Mouse (Mus musculus) urinary bladder, adult 18-20 months (tissue): ENCODE results near the gene Dcaf8.
A peak's percentile ranks its signal among the peaks of the same experiment; 100 is the strongest.

ENCODE experiments used
- DNase-seq, 2 experiments: peaks; one replicate each; pipeline ENCODE4 v3.0.0; 2022; ENCODE audit warnings: low spot score in 2 of 2, mixed read lengths in 2 of 2

Dcaf8 gene

GRCm38 (mm10) chr1:172147835-172148278, at the start of gene Dcaf8:
Gene Dcaf8, plus strand, starts transcription at chr1:172148084.
- peak; percentile 90 to 97 for DNase-seq

DNA sequence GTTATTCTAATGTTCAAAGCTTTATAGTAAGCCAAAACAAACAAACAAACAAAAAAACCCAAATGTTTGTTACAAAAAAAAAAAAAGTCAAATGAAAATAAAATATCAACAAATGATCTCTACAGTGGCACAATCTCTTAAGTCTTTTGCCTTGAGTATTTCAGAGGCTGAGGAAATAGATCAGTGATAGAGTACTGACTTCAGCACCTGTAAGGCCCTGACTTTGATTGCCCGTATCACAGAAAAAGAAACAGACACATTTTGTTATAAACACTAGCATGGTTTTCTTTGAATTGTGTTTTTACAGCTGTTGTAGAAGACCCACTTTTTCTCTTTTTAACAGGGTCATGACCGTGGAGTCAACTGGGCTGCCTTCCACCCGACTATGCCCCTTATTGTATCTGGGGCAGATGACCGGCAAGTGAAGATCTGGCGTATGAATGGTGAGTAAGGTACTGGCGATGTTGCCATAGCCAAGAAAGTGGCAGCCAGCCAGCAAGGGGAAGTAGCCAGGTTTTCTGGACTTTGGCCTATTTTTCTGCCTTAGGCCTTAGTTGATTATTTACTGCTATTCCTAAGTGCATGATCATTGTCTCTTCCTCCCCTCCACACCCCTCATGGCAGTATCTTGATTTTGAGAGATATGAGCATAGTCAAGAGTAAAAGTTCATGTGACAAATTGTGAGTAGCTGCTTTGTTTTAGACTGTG, 48.4 kb upstream of the Dcaf8 start:
- no peak for DNase-seq

- DNase-seq = no peak
Measured at GRCm38 (mm10) chr1:172103619-172104018, 44.3 kb upstream of the Dcaf8 start.

DNA sequence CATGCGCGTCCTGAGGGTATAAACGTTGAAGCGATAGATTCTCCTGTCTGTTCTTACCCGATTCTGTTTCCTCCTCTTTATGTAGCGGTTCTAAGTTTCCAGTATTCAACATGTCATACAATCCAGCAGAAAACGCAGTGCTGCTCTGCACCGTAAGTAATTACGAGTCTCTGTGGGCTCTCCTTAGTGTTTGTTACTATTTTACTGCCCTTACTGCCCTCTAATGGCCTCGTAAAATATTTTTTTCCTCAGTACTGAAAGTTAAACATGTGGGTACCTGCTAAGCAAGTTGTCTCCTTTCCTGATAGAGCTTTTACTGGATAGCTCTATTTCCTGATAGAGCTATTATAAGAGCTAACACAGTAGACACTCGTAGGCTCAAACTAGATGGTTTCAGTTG, 42.8 kb upstream of the Dcaf8 start:
- DNase-seq = no peak

DNA sequence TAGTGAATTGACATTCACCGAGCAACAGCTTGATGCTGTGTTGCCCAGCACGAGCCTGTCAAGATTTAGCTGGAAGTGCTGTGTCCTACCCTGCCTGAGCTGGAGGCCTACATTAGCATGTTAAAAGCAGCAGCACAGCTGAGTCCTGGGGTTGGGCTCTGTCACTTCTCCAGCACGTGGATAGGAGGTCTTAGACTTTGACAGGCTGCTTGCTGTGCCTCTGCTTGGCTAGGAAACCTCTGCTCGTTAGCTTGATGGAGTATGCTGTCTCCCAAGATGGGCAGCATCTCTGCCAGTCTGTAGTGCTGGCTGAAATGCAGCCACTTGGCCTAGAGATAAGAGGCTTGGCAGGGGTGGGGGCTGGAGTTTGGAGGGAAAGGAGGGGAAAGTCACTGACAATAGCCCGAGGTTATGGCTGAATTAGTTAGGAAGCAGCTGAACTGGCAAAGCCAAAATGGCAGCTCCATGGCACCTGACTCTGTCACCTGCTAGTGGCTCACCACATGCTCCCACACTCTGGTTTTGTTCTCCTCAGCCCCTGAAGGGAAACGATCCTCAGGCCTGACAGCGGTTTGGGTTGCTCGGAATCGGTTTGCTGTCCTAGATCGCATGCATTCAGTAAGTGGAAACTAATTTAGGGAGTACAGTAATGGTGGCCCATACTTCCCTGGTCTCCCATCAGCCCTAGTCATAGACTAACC, 40.0 kb upstream of the Dcaf8 start:
- DNase-seq = no peak

GRCm38 (mm10) chr1:172116948-172117347, 30.9 kb upstream of the Dcaf8 start:
- DNase-seq = no peak

DNA sequence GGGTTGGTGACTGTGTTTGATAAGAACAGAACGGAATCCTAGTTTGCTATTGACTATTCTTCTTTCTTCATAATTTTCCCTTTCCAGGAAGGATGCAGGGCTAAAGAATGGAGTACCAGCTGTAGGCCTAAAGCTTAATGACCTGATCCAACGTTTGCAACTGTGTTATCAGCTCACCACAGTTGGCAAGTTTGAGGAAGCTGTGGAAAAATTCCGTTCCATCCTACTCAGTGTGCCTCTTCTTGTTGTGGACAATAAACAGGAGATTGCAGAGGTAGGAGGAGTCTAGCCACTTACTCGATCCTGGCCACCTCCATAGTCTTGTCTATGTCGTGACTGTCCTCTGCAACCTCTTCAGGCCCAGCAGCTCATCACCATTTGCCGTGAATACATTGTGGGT, 28.8 kb upstream of the Dcaf8 start:
- DNase-seq = no peak

GRCm38 (mm10) chr1:172119720-172120119, 28.2 kb upstream of the Dcaf8 start:
- no peak for DNase-seq

DNA sequence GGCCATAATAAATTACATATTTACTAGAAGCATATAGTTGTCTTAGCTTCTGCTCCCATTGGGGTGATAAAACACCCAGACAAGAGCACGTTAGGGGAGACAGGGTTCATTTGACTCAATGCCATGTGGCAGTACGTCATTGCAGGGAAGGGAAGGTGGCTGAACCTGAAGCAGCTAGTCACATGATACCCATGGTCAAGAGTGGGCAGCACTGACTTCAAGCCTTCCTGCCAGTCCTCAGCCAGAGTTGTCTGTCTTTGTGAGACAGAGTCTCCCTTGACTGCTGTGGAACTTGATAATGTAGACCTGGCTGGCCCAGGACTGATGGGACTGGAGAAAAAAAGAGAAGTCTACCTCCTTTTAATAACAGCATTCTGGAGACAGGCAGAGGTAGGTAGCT, 25.2 kb upstream of the Dcaf8 start:
- no peak for DNase-seq

GRCm38 (mm10) chr1:172124572-172124971, 23.3 kb upstream of the Dcaf8 start:
- DNase-seq = no peak

DNA sequence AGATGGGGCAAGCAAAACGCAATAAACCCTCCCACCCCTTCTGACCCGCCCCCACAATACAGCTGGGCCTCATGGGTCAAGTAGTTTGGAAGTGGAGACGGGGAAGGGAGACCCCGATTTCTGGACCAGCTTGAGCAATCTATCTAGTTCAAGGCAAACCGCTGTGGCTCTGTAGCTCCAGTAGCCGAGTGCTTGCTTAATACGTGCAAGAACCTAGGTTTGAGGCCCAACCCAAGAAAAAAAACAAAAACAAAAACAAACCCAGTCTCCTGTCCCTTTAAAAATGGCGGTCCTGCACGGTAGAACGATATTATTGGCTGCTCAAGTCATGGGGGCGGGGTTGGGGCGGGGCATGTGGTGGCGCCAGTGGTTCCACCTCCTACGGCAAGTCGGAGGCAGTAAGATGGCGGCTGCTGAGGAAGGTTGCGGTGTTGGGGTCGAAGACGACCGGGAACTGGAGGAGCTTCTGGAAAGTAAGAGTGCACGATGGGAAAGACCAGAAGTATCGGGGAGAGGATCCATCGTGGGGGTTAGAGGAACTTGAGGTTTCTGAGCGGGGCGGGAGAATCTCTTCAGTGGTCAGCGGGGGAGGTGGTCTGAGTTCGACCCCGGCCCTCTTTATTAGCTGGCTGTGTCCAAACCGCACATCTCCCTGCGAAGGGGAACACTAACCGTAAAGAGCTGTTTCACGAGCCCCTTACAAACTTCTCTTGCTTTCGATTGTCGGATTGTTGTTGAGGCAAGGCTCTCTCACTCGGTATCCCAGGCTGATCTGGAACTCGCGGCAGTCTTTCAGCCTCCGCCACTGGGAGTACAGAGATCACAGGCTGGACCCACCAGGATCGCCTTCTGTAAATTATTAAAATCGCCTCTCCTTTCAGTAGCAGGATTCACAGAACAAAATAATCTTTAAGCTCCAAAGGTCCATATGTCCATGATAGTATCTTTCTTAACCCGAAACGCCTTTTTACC, 21.2 kb upstream of the Dcaf8 start, which contains the start of gene Pex19:
Gene Pex19, plus strand, starts transcription at position 380 of the 972 bp plus-strand sequence.
- DNase-seq = peak; percentile 59 to 65

GRCm38 (mm10) chr1:172127487-172127886, 20.4 kb upstream of the Dcaf8 start:
- DNase-seq = no peak

- no peak for DNase-seq
Measured at GRCm38 (mm10) chr1:172128563-172128962, 19.3 kb upstream of the Dcaf8 start.

GRCm38 (mm10) chr1:172129108-172129507, 18.8 kb upstream of the Dcaf8 start:
- no peak for DNase-seq

- no peak for DNase-seq
Measured at GRCm38 (mm10) chr1:172129780-172130179, 18.1 kb upstream of the Dcaf8 start.

DNA sequence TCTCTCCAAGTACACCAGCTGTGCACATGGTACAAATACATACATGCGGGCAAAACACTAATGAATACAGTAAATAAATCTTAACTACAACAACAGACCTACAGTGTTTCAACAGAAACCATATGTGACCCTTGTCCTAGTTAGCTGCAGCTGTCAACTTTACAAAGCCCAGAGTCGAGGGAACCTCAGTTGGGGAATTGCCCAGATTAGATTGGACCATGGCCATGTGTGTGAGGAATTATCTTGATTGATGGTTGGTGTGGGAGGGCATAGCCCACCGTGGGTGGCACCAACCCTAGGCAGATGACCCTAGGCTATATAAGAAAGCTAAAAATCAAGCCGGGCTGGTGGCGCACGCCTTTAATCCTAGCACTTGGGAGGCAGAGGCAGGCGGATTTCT, 15.6 kb upstream of the Dcaf8 start:
- no peak for DNase-seq

DNA sequence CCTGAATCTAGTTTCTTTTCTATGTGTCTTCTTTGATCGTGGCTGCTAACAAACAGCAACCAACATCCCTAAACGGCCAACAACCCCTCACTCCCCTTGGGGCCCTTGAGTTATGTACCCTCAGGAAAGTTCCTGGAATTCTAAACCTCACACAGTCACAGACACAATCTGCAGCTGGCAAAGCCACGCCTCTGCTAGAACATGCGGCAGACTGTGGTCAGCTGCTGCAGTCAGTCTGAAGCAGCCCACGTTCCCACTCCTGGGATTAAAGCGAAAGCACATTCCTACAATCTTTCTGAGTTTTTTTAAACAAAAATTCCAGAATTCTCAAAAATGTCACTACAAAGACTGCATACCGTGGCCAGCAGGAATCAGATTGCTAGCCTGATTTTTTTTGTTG, 14.3 kb upstream of the Dcaf8 start:
- DNase-seq = no peak

- no peak for DNase-seq
Measured at GRCm38 (mm10) chr1:172134072-172134471, 13.8 kb upstream of the Dcaf8 start.

DNA sequence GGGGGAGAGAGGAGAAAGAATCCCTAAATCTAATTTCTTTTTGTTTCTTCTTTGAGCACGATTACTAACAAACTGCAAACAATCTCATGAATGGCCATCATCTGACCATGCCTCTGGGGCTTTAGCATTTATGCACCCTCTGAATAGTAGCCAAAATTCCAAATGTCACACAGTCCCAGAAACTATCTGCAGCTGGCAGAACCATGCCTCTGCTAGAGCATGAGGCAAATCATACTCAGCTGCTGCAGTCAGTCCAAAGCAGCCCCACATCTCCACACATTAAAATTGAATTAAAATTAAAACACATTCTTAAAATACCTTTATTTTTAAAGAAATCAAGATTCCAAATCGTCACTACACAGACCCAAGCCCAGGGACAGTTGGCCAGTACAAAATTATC, 7.7 kb upstream of the Dcaf8 start:
- DNase-seq = no peak

- no peak for DNase-seq
Measured at GRCm38 (mm10) chr1:172140825-172141224, 7.1 kb upstream of the Dcaf8 start.

- peak in 1 of 2 experiments; percentile 23 for DNase-seq
Measured at GRCm38 (mm10) chr1:172141529-172141928, 6.4 kb upstream of the Dcaf8 start.

DNA sequence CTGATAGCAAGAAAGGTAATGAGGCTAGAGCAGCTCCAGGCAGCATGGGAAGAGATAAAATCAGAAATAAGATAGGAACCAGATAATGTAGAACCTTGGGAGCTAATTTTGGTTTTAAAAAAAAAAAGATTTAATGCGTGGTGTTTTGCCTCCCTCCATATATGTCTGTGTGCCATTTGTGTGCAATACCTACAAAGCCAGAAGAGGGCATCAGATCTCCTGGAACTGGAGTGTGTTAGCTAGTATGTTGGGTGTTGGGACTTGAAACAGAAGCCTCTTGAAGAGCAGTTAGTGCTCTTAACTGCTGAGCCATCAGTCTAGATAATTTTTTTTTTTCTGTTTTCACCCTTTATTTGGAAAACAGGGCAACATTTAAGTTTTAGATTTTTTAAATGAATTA, 4.3 kb upstream of the Dcaf8 start:
- no peak for DNase-seq
